In the genomic region with DNA sequence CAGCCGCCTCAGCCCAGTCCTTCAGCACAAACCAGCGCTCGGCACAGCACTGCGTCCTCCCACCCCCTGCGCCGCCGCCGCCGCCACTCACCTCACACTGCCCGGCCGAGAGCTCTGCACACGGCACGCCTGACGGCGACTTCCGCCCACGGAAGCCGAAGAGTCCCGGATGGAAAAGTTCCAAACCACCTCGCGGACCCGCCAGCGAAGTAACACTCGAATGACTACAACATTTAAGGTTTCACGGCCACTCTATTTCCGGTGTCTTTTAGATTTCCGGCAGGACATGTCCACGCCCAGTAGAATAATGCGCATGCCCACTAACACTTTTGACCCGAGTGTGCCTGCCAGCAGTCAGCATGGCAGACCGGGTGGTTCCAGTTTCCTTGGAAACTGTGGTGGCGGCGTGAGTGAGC, we compare ENCODE assay signal across 8 mouse cellular contexts. TPM values are rescaled to one million over a fixed set of nuclear protein-coding genes. Genes with fewer than 3 reads are reported as not detected.
DNase-seq lines count a peak whose midpoint lies in the region; ATAC-seq lines count a peak whose summit lies in the region.

Zfp715 (minus strand) TSS at position 282 of the 416 bp plus-strand sequence.

- peak; percentile 98 for ATAC-seq in hindbrain, embryonic 16.5 days

- peaks cover 7% of the 10 kb centered on the region for H3K36me3 ChIP-seq in hindbrain, embryonic 16.5 days (ENCODE audit: control insufficient read depth, insufficient read depth, low read length)
- H3K36me3 ChIP-seq in macrophage (ENCODE audit: inconsistent target), result peaks cover 21% of the 10 kb centered on the region; the same call in 1 of the 2 replicates

- H3K79me2 ChIP-seq in macrophage (ENCODE audit: inconsistent target), result peaks cover 48% of the 10 kb centered on the region

- under 1% methylated on average over 33 of the region's 33 CpGs for WGBS in hindbrain, embryonic 16.5 days
- under 1% methylated on average over 33 of the region's 33 CpGs for WGBS in macrophage (ENCODE audit: missing documents)

- H3K27ac ChIP-seq in hindbrain, embryonic 16.5 days (ENCODE audit: low read depth, low read length), result peak within 1 kb of the TSS; percentile 84
- peak within 1 kb of the TSS; percentile 88 for H3K27ac ChIP-seq in macrophage

- H3K9me3 ChIP-seq in hindbrain, embryonic 16.5 days (ENCODE audit: control insufficient read depth, low read length), result no peaks in the 10 kb centered on the region

- peak; percentile 94 for DNase-seq in WW6 (ENCODE audit: low read depth, low spot score)
- peak; percentile 64 to 84 for DNase-seq in cerebellum, postnatal 4 days (ENCODE audit: low spot score in 2 of 2)
- DNase-seq in gastrocnemius, adult 18-20 months (ENCODE audit: low spot score), result peak; percentile 92
- DNase-seq in left cerebral cortex, adult 18-20 months (ENCODE audit: low spot score in 2 of 2), result peak; percentile 86 to 92
- DNase-seq in right cerebral cortex, adult 18-20 months, result peak; percentile 94
- DNase-seq in urinary bladder, postnatal 10 days (ENCODE audit: low spot score), result peak; percentile 40

- peak within 1 kb of the TSS; percentile 87 for H3K4me2 ChIP-seq in hindbrain, embryonic 16.5 days (ENCODE audit: low read length)

- H3K27me3 ChIP-seq in hindbrain, embryonic 16.5 days (replicated peaks; ENCODE audit: control insufficient read depth, insufficient read depth, low read length), result no peaks in the 10 kb centered on the region

- peak within 1 kb of the TSS; percentile 93 for H3K4me3 ChIP-seq in hindbrain, embryonic 16.5 days (ENCODE audit: low read length)
- H3K4me3 ChIP-seq in macrophage (ENCODE audit: inconsistent target), result peak within 1 kb of the TSS; percentile 91

- H3K4me1 ChIP-seq in hindbrain, embryonic 16.5 days (ENCODE audit: control insufficient read depth, insufficient read depth, low read depth, low read length), result peaks cover 14% of the 10 kb centered on the region

- peak within 1 kb of the TSS; percentile 90 for H3K9ac ChIP-seq in hindbrain, embryonic 16.5 days (ENCODE audit: low read depth, low read length)

RNA-seq across cellular contexts. Expression of gene Zfp715, which starts in this region (rescaled TPM):
- 1 to 10 TPM; 6.9 to 7.6 TPM for total RNA-seq in gastrocnemius, adult 18-20 months (2021)
- 19.3 and 23.1 TPM in 2 replicates for polyA plus RNA-seq in hindbrain, embryonic 16.5 days (2015; fragmentation: Nextera tagmentation; extraction: Ambion mirVana)
- 10 to 100 TPM; 21.0 to 22.8 TPM for total RNA-seq in left cerebral cortex, adult 18-20 months (2021)
- 10 to 100 TPM; 20.0 to 82.9 (median 45.3) TPM for total RNA-seq in macrophage (2018; cell fraction: chromatin; rRNA removed)
- total RNA-seq in macrophage (2018; cell fraction: cytosol; rRNA removed), result 10 to 100 TPM in 23 of 26 experiments, 1 to 10 TPM in 3; 8.1 to 21.9 (median 13.5) TPM
- total RNA-seq in macrophage (2018; cell fraction: nucleus; rRNA removed), result 10 to 100 TPM; 16.1 to 68.5 (median 36.5) TPM
- 14.7 to 18.7 TPM (median 16.7 TPM) in 3 replicates for polyA plus RNA-seq in macrophage (2018)

Comparison
In these comparisons a context has a peak if more than half of its experiments do, and no peak if none do; other contexts are left out.
1. Peak in every context shown above with its lines: DNase-seq, ATAC-seq, H3K4me3 ChIP-seq and H3K27ac ChIP-seq.
2. DNase-seq: peak in every context shown above with its lines; median percentile 94 in WW6; 94 in right cerebral cortex, adult 18-20 months; 92 in gastrocnemius, adult 18-20 months; 89 in left cerebral cortex, adult 18-20 months; 74 in cerebellum, postnatal 4 days; 40 in urinary bladder, postnatal 10 days.